14 mouse cellular contexts compared by ENCODE assay signal in the genomic region with DNA sequence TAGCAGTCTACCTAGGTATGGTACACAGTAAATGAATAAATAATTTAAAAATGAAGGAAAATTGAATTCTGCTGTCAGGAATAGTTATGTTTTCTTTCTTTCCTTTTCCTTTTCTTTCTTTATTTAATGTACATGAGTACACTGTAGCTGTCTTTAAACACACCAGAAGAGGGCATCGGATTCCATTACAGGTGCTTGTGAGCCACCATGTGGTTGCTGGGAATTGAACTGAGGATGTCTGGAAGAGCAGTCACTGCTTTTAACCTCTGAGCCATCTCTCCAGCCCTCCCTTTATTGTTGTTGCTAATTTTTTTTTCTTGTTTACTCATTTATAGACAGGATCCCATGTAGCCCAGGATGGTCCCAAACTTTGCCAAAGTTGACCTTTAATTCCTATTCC.
"Had no signal": no experiment of that assay in that cellular context is flagged by ENCODE, and none has a peak within 500 bp of the region (broad histone marks: within the 10 kb centered on the region; RNA-seq: fewer than 3 reads in every experiment).

No protein-coding gene starts in this region.

- H3K27ac ChIP-seq: limb, embryonic 12.5 days; macrophage; midbrain, embryonic 12.5 days had no signal

- H3K4me2 ChIP-seq: limb, embryonic 12.5 days; liver, embryonic 13.5 days; midbrain, embryonic 12.5 days had no signal

- H3K9me3 ChIP-seq: limb, embryonic 12.5 days; liver, embryonic 13.5 days; megakaryocyte, embryonic 14.5 days; midbrain, embryonic 12.5 days had no signal

- H3K9ac ChIP-seq: limb, embryonic 12.5 days; liver, embryonic 13.5 days; midbrain, embryonic 12.5 days had no signal

- H3K27me3 ChIP-seq: limb, embryonic 12.5 days; megakaryocyte, embryonic 14.5 days; midbrain, embryonic 12.5 days had no signal

- DNase-seq: kidney, adult 8-10 months; kidney, postnatal 10 days; liver; liver, embryonic 13.5 days; lung, adult 2 months; lung, postnatal 14 days; right cerebral cortex, postnatal 14 days; thymus, postnatal 14 days had no signal

- H3K4me3 ChIP-seq: limb, embryonic 12.5 days; liver, embryonic 13.5 days; megakaryocyte, embryonic 14.5 days; midbrain, embryonic 12.5 days had no signal

- H3K36me3 ChIP-seq: limb, embryonic 12.5 days; liver, embryonic 13.5 days; midbrain, embryonic 12.5 days had no signal

- ATAC-seq: intestine, embryonic 16.5 days; midbrain, embryonic 16.5 days had no signal
